Mouse (Mus musculus) adrenal gland (tissue): ENCODE data around the gene Ppm1f.
"Not testable (repeated sequence)": the region's sequence is repeated elsewhere in the genome, so short reads cannot be mapped to it uniquely, and the experiment has no call there.

ENCODE experiments used
- intact Hi-C: fragments of 180-260 bp; cut with DNase I; formaldehyde crosslinking; loops from one replicate; pipeline ENCODE4 v1.15.1; 2025
- long read RNA-seq, 2 experiments: library from polyadenylated mRNA; unstranded; transcript quantifications; one replicate each; pipeline ENCODE4 v2.0.0; 2020; ENCODE audit warnings: borderline replicate concordance in 1 of 2; ENCODE audit not compliant: insufficient replicate concordance in 1 of 2

The Ppm1f gene
- long read RNA-seq, experiment 1, full-length matches to known transcripts, result 3 of 8 reads
- long read RNA-seq, experiment 1, partial matches to known transcripts, result 0 of 8 reads
- long read RNA-seq, experiment 1, other reads (novel, unspliced or antisense), result 5 of 8 reads
- long read RNA-seq, experiment 2, full-length matches to known transcripts, result 1 of 4 reads
- long read RNA-seq, experiment 2, partial matches to known transcripts, result 0 of 4 reads
- long read RNA-seq, experiment 2, other reads (novel, unspliced or antisense), result 3 of 4 reads

DNA sequence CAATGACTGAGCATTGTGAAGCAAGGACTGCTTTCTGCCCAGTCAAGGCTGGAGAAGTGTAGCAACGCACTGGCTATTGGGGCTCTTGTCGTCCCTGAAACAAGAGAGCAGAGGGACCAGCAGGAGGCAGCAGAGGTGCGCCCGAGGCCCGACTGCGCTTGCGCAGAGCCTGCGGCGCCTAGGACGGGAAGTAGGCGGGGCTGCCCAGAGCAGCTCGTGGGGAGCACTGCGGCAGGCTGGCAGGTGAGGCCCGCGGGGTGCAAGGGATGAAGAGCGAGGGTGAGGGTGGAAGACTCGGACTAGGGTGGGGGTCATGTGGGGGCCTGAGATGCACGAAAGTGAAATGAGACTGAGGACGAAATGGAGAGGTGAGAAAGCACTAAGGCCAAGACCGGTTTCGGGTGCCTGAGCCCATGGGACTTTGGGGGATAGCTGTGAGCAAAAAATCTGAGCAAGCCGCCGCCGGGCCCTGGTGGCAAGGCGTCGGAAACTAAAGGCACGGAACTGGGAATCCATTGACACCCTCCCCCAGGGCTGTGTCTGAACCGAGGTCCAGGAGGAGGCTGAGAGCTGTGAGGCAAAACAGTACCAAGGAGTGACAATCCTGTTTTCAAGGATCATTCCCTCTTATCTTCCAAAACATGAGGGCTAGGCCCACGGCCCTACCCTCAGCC, at the start of gene Ppm1f:
Gene Ppm1f (plus strand): TSS at position 88 of the 674 bp plus-strand sequence.
- intact Hi-C loops, result no loop called here

DNA sequence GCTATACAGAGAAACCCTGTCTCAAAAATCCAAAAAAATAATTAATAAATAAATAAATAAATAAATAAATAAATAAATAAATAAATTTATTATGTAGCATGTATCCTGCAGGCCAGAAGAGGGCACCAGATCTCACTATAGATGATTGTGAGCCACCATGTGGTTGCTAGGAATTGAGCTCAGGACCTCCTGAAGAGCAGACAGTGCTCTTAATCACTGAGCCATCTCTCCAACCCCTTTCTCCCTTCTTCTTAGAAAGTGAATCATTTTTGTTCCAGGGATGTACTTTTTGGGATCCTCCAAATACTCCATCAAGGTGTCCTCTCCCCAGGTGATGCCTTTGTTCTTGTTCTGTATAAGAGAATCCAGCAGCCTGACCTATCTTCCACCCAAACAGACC, 47.1 kb upstream of the Ppm1f start:
- intact Hi-C loops, result no loop called here

DNA sequence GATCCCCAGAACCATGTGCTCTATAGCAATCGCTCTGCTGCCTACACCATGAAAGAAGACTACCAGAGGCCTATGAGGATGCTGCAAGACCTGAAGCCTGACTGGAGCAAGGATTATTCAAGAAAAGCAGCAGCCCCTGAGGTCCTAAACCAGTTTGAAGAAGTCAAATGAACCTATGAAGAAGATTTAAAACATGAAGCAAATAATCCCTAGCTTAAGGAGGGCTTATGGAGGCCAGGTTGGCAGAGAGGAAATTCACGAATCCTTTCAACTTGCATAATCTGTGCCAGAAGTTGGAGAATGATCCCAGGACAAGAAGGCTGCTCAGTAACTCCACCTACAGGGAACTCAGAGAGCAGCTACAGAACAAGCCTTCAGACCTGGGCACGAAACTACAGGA, 43.9 kb upstream of the Ppm1f start:
- intact Hi-C loops, result no loop called here

DNA sequence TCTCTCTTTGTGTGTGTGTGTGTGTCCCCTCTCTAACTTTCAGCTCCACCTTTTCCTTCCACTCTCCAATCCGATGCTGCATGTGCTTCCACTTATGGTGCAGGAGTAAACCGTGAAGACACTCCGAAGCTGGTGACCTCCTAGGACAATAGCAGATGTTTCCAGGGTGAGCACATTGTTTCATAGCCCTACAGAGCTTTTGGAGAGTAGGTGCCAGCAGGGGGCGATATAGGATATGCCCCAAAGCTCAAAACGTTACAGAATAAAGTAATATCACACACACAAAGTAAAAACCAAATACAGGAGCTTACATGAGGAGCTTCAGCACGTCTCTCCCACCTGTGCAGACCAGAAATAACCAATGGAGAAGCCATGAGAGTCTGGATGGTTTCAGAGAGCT, 41.4 kb upstream of the Ppm1f start:
- intact Hi-C loops, result loop anchor here (2.0 kb wide), 1 partner anchor 58 kb away; no protein-coding TSS in a partner anchor

DNA sequence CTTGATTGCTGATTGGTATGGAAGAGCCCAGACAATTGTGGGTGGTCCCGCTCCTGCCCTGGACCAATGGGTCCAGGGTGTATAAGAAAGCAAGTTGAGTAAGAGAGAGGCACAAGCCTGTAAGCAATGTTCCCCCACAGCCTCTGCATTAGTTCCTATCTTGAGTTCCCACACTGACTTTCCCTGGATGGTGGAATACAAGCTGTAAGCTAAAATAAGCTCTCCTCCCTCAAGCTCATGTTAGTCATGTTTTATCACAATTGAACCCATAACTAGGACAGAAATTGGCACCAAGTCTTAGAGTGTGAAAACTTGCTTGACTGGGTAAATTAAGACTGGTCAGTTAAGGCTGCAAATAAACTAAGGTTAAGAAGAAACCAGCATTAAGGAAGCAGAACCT, 40.7 kb upstream of the Ppm1f start:
- intact Hi-C loops, result loop anchor here (2.0 kb wide), 1 partner anchor 57 kb away; no protein-coding TSS in a partner anchor

DNA sequence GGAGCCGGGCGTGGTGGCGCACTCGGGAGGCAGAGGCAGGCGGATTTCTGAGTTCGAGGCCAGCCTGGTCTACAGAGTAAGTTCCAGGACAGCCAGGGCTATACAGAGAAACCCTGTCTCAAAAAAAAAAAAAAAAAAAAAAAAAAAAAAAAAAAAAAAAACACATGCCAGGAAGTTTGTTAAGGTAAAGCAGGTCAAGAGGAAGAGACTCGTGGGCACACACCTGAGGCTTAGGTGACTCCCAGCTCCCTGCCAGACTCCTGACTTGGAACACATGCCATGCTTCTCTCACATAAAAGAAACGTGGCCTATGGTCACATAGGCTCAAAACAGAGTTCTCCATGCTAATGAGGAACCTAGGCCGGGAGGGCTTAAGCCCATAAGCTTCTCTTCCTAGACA, 40.2 kb upstream of the Ppm1f start:
- intact Hi-C loops, result not testable (repeated sequence)

DNA sequence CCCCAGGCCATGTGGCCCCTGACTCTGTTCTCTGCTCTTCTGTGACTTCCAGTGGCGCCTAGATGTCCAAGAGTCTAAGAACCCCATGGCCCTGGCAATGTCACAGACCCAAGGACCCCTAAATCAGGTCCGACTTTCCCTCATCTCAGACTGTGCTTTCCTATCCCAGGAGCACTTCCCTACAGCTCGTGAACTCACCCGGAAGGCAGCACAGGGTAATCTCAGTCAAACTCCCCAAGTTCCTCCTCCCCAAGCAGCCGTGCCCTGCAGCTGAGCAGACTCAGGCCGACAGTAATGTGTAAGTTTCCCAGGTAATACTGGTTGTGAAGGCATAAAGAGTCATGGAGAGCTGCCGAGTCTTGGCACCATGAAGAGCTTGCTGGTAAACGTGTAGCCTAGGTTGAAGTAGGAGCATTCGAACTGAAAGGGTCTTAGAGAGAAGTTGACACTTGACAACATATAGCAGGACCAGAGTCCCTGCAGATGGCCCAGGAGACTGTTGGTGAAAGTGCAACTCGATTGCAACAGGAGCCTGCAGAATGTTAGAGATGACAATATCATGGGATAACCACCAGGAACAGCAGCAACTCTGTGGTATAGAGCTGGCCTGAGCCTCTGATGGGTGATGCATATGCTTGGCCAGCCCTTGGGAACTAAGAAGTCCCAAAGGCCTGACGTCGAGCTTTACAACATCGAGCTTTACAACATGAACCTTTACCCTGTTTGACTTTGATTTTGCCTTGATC, 39.4 kb upstream of the Ppm1f start:
- intact Hi-C loops, result no loop called here

DNA sequence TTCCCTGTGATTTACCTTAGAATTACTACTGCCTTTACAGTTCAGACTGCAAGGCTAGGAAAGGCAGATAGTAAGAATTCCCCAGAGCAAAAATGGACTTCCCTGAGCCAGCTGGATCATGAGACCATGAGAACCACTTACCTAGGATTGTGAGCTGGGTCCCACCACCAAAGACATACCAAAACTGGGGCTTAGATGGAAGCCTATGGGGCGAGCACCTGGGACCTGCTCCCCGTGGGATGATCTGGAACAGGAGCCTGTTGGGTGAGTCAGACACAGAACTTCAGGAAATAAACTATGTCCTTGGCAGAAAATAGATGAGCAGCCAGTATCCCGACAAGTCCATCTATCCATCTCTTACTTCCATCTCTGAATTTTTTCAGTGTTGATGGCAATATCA, 34.0 kb upstream of the Ppm1f start:
- intact Hi-C loops, result no loop called here

DNA sequence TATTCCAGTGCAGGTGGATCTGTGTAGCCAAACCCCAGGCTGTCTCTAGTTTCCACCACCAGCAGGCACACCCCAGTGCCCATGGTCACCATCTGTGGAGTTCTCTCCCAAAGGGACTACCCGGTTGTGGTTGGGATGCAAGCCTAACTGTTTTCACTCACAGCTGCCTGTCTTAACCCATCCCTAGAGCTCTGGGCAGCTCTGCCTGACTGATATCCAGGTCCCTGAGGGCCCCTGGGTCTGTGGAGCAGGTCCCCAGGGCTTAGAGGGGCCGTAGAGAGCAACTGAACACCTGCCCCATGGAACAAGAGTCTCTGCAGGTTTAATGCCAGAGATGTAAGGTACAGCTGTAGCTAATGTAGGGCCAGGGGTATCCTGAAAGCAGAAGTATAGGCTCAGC, 32.3 kb upstream of the Ppm1f start, which contains the start of gene Igll1:
Gene Igll1 (minus strand): TSS at position 8 of the 400 bp plus-strand sequence.
- intact Hi-C loops, result no loop called here

DNA sequence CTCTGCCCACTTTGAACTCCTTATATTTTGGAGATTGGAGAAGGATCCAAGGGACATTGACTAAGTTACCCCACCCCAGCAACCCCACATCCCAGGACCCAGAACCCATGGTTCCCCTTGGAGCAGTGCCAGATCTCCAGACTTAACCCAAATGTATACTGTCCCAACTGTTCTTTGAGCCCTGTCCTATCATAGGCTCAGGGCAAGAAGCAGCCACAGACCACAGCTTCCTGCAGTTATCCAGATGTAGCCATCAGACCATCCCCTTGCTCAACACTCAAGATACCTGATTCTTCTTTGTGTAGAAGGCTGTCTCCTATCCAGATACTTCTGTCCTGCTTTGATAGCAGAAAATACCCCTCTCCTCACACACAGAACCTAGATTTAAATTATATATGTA, 31.1 kb upstream of the Ppm1f start:
- intact Hi-C loops, result no loop called here

DNA sequence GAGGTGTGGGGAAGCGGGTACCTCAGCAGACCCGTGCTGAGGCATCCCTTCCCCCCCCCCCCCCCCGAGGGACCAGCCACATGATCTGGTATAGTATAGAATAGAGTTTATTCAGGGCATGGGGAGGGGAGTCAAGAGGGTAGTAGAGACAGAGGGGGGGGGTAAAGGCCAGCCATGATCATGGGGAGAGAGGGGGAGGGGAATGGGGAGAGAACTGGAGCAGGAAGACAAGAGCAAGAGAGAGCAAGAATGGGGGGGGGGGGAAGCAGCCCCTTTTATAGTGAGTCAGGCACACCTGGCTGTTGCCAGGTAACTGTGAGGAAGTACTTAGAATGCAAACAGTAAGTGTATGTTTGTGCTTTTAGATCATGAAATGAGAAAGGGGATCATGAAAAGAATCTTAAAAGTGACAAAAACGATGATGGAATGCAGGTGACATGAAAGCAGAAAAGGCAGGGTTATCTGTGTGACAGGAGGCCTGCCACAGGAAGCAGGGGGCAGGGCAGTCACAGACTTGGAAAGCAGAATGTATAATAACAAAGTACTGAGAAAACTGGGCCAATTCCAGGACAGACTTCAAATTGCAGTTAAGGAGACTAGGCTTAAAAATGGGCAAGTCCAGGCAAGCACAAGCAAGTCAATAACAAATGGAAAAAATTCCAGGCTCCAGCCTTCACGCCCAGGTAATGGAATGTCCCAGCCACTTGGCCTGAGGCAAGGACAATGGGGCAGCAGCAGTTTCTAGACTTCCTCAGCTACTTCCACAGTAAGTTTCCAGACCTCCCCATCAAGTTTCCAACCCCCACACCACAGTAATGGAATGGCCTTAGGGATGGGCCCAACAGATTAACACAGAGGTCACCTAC, 30.3 kb upstream of the Ppm1f start:
- intact Hi-C loops, result no loop called here

DNA sequence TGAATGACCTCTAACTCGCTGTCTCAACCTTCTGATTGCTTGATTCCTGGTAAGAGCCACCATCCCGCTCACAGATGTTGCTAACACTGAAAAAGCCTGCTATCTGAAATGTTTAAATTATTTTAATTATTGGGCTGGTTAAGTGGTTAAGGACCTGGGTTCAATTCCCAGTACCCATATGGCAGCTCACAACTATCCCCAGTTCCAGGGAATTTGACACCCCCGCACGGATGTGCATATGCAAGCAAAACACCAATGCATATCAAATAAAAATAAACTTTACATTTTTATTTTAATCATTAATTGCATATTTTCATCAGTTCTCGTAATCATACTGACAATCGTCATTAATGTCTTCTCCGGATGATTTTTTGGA, 26.0 kb upstream of the Ppm1f start:
- intact Hi-C loops, result no loop called here

DNA sequence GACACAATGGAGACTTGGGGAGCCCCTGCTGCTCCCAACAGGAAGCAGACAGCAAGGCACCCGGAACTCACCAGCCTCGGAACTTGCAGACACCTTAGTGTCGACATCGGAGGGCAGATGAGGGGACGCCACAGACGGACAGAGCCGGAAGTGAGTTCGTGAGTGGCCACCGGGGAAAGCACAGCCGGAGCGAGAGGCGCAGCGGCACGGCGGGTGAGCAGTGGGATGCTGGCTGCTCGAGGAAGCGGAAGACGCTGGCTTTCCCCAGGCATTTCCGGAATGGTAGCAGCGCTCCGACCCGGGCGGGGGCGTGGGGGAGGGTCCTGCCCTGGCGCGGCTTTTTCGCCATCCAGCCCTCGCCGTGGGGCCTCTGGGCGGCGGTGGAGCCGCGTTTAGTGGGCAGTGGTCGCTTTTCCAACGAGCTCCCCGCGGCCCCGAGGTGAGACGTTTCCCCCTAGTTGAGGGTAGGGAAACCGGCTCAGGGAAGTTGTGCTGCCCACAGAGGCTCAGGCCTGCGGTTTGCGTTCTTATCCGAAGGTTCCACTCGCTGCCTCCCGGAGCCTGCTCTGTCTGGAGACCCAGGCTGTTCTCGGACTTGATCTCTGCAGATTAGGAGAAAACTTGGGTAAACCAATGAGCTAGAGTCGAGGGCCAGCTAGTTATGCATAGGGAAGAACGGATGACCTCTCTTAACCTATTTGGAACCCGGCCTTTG, 25.5 kb upstream of the Ppm1f start, which contains the start of the genes Top3b and Vpreb1:
Gene Top3b (plus strand): TSS at position 120 of the 715 bp plus-strand sequence.
Gene Vpreb1 (minus strand): TSS at position 227 of the 715 bp plus-strand sequence.
- intact Hi-C loops, result no loop called here

DNA sequence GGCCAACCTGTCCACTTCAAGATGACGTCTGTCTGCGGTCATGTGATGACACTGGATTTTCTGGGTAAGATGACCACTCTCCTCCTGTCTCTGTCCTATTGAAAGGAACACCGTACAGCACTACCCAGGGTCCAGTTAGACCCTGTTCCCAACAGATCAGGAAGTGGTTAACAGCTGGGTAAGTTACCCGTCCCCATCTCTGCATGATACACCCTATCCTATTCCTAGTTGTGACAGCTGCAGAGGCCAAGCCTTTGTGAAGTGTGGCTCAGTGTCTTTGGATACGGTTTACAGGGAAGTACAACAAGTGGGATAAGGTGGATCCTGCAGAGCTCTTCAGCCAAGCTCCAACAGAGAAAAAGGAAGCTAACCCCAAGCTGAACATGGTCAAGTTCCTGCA, 17.2 kb upstream of the Ppm1f start:
- intact Hi-C loops, result no loop called here

DNA sequence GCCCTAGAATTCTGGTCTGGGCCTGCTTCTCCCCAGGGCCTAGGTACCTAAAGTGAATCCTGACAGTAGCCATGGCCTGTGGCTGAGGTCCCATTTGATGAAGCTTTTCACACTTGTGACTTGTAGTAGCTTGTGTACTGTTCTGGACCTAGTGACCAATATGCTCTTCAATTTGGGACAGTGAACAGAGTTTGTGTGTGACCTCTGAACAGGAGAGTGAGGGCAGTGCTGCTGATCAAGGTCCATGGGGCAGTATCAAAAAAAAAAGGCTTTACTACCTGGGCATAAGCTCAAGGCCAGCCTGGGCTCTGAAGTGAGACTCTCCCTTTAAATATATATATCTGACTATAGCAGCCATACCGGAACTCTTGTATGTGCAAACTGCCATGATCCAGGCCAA, 7.9 kb upstream of the Ppm1f start:
- intact Hi-C loops, result no loop called here

DNA sequence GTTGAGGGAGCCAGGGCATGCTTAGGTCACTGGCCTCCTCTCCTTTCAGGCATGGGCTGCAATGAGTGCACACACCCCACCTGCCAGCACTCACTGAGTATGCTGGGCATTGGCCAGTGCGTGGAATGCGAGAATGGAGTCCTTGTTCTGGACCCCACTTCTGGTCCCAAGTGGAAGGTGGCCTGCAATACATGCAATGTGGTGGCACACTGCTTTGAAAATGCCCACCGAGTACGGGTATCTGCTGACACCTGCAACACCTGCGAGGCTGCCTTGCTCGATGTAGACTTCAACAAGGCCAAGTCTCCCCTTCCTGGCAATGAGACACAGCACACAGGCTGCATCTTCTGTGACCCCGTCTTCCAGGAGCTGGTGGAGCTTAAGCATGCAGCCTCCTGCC, 3.9 kb upstream of the Ppm1f start:
- intact Hi-C loops, result no loop called here

DNA sequence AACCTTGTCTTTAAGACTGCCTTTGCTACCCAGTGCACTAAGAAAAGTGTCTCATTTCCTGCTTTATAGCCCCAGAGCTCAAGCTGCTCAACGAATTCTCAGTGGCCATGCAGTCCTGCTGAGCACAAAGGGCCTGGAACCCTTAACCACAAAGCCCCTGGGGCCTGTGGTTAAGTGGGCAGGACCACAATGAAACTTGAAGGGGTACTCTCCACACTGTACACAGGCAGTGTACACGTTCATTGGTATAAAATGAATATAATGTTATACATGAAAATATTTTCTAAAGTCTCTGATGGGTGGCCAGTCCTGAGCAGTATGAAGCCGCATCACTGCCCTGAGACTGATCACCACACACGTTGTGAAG, 271 bp upstream of the Ppm1f start:
- intact Hi-C loops, result no loop called here

DNA sequence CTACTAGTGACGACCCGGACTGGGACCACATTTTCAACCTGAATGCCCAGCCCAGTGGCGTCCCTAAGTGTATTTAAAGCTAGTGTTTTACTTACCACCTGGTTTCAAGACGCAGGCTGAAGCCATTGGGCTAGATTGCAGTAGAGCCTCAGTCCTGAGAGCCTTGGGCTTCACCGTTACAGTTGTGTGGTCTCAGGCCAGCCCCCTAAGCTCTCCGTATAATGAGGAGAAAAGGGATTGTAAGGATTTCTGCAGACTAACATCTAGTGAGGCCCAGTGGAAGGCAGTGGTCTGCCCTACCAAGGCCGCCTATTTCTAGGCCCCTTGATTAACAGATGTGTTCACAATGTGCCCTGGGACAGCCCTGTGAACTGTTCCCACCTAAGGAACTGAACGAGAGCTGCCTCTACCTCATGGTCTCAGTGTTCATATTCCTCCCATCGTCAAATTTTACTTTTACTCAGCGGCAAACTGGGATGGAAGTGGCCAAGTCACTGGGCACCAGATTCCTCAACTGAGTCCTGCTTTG, 851 bp downstream of the Ppm1f start:
- intact Hi-C loops, result no loop called here

DNA sequence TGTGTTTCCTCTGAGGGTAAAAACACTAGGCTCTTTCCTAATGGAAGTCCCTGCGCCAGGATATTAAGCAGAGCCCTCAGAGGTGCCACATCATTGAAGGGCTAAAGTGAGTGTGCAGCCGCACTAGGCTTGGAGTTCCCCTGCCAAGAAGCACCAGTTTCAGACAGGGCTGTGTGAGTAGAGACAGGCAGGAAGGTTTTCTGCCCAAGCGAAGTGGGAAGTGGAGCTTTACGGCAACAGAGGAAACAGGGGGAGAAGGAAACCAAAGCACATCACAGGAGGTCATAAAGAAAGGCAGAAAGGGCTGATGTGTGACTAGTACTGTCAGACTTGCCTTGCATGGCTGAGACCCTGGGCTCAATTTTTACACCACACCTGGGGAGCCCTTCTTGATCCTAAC, 6.1 kb downstream of the Ppm1f start:
- intact Hi-C loops, result no loop called here

DNA sequence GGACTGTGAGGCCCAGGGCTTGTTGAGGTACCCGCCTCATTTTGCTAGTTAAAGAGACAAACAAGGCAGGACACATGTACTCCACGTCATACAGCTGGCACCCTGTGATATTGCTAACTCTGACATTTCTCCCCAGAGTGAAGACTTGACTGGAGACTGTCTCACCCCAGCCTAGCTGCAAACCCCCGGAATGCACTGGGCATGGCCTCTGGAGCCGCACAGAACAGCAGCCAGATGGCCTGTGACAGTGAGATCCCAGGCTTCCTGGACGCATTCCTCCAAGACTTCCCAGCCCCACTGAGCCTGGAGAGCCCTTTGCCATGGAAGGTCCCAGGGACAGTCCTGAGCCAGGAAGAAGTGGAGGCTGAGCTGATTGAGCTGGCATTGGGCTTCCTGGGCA, 6.9 kb downstream of the Ppm1f start:
- intact Hi-C loops, result no loop called here
